Mouse (Mus musculus) frontal cortex, adult (tissue): ENCODE data around the gene Dok4.
"Not testable (repeated sequence)": the region's sequence is repeated elsewhere in the genome, so short reads cannot be mapped to it uniquely, and the experiment has no call there.

Experiments used
- ATAC-seq: cut with Nextera tagmentation; 2 replicates; pipeline ENCODE4 v1.9.2; 2017; ENCODE audit warnings: mild to moderate bottlenecking, moderate library complexity, mixed read lengths; ENCODE audit not compliant: low TSS enrichment

Dok4 gene

DNA sequence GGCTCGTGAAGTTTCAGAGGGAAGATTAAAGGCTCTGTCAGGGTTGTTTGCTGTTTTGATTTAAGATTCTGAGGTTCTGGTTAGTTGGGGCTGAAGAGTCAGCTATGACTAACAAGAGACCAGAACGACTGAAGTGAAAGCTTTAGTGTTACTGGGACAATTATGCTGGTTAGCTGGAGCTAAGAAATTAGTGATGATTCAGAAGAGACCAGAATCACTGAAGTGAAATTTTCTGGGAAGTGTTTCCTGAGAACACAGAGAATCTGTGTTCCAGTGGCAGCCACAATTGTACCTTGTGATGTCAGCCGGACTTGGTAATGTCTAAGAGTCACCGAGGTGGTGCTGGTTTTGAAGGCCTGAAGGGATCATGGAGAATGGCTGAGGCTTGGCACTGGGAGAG is 4.6 kb upstream of the Dok4 start:
- no peak for ATAC-seq

DNA sequence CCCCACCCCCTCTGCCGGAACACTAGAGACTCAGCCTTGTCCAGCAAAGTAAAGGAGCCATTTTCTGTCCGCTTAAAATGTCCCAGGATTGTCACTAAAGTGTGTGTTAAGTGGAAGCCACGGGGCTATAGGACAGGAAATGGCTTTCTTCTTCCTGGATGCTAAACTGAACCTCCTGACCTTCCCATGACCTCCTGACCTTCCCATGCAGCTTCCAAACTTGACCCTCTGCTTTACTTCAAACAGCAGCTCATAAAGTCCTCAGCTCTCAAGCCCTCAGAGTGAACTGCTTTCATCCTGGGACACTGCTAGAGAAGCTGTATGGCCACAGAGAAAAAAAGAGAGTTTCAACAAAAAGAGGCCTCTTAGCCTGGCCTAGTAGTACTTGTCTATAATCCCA is 690 bp upstream of the Dok4 start:
- ATAC-seq, result no peak

GRCm38 (mm10) chr8:94875871-94876150 is 319 bp downstream of the Dok4 start:
- no peak for ATAC-seq

DNA sequence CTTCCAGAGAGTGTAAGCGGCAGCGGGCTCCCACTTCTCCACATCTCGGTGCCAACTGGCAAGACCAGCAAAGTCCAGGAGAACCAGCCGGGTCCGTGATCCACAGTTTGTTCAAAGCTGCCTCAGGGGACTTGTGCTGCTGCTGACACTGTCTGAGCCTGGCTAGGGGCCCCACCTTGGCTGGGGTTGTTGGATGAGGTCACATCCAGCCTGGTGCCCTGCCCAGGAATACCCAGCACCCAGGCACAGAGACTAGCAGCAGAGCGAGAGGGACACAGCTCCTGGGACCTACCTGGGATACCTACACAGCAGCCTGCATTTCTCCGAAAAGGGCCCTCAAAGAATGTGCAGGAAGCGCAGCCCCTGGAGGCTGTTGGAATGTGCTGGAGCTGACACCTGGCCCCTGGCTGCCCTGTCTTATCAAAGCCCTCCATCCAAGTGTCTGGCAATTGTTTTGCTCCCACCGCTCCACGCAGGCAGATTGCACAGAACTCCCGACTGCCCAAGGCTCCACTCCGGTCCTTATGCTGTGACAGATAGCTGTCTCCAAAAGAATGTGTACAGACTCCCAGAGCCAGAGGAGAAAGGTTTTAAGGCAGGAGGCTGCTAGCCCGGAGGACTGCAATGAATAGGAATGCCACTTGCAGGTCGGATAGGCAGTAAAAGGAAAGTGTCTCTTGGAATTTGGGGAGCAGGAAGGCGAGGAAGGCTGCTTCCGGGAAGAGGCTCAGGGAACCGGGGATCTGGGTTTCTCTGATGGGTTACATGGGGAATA is 847 bp downstream of the Dok4 start:
- ATAC-seq, result no peak

DNA sequence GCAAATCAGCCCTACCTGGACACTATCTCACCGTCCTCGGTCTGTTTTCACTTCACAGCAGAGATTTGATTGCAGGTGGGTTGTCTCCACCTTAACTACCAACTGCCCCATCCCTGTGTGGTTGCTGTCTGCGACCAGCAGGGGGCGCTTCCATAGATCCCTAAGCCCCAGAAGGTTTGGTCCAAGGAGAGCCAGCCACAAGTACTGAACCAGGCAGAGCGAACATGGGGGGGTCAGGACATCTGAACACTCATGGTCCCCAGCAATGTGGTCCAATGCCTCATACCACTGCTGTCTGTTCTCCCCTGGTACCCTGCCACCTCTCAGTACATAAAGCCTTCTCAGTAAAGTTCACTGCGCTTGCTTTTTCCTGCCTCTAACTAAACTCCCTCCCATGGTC is 1.8 kb downstream of the Dok4 start:
- peak; percentile 57 for ATAC-seq

DNA sequence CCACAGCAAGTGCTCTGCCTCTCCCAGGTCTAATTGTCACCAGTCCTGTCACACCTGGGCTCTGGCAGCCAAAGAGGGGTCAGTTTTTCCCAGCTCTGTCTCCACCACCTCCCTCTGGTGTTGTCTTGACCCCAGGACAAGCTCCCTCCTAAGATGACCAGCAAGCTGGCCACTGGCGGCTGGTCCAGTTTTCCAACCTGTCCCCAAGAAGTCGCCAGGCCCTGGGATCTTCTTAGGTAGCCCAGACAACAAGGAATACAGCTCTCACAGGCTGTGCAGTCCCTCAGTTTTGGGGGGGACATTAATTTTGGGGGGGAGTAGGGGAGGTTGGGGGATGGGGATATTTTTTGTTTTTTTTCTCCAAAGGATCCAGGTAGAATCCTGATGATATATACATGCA is 3.6 kb downstream of the Dok4 start:
- ATAC-seq, result no peak

GRCm38 (mm10) chr8:94872156-94872555 is 4.0 kb downstream of the Dok4 start:
- no peak for ATAC-seq

DNA sequence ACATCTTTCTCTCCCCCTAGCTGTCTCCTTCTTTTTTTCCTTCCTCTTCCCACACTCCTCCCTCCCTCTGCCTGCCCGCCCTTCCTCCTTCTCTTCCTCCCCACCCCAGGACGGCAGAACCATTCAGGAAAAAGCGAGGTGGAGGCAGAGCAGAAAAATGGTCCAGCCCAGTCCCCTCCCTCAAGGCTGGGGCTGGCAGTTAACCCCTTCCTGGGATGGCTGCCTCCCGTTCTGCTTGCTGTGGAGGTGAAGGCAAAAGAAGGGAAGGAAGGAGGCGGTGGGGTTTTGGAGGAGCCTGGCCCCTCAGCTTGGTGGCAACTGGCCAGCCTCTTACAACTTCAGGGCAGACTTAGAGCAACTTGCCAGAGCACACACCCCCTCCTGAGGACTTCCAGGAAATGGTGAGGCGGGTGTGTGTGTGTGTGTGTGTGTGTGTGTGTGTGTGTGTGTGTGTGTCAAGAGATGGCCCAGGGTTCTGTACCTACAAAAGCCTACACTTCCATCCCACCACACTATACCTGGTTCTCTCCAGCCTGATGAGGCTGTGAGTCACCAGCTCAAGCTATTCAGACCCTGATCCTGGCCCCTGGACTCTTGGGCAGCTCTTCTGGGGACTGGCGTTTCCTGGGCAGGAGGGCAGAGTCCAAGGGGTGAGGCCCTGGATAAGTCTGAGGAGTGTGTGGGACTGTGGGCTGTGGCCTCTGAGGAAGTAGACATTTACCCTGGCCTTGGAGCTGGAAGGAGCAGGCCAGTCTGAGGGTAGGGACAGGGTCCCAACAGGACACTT is 4.8 kb downstream of the Dok4 start:
- peak; percentile 67 for ATAC-seq

DNA sequence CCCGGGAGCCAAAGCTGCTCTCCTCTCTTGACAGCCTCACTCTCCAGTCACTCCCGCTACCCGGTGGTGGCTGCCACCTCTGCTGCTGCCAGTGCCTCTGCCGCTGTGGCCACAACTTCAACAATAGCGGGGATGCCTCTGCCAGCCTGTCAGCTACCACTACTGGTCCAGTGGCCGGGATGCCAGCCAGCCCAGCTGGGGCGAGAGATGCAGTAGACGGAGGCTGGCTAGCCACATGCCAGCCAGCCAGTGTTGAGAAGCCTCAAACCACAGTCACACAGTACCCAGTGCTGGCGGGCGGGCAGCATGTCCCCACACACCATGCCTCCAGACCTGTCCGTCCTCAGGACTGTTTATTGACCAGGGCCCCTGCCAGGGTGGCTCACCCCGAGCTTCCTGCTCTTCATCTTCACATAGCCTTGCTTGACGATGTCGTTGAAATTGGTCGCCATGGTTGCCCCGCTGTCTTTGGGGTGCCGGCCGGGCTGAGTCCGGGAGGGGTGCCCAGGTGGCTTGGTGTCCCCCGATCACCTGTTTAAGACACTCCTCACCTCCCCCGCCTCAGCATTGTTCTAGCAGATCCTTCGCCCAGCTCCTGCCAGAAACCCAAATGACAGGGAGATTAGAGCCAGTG is 5.5 kb downstream of the Dok4 start:
- ATAC-seq, result peak; percentile 36

DNA sequence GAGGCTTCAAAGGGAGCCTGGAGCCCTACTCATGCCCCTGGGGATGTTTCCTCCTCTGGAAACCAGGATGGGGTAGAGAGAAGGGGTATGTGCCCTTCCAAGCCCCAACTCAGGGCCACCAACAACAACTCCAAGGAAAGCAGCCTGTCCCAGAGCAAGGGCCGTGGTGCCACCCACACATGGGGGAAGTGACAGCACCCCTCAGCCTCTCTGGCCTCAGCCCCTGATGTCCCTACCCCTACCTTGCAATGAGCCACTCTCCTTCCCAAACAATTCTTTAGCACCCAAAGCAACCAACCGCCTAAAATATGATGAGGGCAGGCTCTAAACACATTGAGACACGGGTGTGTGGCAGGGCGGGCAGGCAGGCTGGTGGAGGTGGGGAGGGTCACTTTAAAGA is 6.1 kb downstream of the Dok4 start:
- ATAC-seq, result no peak

DNA sequence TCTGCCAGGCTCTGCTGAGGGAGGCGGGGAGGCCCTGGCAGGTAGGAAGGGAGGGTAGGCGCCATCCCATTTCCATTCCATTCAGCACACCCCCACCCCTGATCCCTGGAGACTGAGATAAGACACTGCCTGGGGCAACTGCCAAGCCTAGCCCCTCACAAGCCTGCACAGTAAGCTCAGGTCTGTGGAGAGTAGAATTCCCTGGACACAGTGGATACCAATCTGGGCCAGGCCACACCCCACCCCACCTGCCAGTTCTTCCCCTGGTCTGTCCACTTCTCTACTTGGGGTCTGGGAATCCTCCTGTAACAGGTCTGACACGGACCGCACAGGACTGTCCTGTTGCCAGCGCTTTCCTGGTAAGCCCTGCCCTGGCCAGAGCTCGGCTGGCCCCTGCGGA is 7.0 kb downstream of the Dok4 start:
- no peak for ATAC-seq

GRCm38 (mm10) chr8:94866921-94867320 is 9.2 kb downstream of the Dok4 start:
- ATAC-seq, result no peak

DNA sequence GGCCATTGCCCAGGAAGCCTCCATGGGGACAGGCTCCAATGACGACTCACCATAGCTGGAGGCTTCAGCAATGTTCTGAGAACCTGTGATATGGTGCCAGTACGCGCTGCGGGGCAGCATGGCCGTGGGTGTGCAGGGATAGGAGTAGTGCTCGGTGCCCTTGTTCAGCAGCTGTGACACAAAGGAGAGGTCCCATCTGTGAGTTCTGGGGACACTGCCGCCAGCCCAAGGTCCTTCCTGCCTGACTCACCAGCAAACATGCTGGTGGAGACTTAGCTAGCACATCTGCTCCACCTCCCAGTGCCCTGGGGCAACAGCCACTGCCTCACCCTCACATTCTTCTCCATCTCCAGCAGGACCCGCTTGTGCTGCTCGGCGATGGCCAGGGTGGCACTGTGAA is 10.8 kb downstream of the Dok4 start:
- no peak for ATAC-seq

- no peak for ATAC-seq
Measured at GRCm38 (mm10) chr8:94863897-94864673, 12.0 kb downstream of the Dok4 start.

- no peak for ATAC-seq
Measured at GRCm38 (mm10) chr8:94862487-94863220, 13.5 kb downstream of the Dok4 start.

DNA sequence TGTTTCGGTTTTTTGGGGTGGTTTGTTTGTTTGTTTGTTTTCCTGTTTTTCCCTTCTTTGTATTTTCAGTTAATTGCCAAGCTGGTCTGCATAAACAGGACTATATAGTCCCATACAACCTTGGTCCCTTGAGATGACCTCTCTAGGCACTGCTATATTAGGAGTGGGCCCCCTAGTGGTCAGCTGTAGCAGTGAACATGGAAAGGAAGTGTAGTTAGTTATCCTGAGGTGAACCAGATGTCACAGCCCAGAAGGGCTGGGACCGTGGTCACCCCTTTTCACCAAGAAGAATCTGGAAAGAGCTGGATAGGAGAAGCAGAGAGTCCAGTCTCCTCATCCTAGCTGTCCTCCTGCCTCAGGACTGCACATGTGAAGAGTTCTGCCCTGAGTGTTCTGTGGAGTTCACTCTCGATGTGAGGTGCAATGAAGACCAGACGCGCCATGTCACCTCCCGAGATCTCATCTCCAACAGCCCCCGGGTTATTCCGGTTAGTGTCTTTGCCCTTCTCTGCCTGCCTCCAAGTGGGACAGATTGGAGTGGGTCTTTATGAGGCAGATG is 14.7 kb downstream of the Dok4 start:
- ATAC-seq, result no peak

DNA sequence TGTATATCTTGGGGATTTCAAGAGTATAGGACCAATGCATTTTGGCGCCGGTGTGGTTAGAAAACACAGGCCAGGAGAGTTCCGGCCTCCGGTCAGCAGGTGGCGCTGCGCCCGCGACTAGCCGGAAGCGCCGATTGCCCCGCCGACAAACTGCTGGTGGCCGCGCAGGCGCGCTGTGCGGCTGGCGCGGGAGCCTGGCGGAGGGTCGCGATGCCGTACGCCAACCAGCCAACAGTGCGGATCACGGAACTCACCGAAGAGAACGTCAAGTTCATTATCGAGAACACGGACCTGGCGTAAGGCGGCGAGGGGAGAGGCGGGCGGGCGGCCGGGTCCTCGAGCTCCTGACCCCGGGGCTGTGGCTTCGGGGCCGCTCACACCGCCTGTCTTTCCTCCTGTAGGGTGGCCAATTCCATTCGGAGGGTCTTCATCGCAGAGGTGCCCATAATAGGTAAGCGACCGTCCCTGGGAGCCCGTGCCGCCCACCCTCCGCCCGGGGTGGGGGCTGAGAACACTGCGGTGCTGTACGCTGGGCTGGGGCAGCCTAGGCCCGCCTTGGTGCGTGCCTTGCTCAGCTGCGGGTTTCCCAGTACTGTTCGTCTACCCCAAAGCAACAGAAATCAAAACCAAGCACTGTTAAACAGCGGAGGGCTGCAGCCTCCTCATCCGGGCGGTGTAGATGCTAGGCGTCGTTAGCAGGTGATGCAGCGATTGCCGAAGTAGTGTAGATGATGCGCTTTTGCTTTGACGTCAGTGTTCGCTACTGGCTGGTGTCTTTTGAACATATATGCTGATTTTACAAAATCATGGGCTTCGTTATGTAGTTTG is 18.6 kb downstream of the Dok4 start, which contains the start of gene Polr2c:
Gene Polr2c (plus strand): TSS at position 105 of the 828 bp plus-strand sequence.
- peak; percentile 81 for ATAC-seq

DNA sequence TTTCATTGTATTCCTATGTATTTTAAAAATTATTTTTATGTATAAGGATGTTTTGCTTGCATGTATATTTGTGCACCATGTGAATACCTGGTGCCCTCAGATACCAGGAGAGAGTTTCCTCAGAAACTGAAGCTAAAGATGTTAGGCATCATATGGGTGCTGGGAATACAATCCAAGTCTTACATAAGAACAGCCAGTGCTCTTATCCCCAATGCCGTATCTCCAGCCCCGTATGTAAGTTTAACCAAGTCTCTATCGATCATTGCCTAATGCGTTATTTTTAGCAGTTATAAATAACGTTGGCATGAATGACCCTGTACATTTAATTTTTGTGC is 19.2 kb downstream of the Dok4 start:
- peak; percentile 70 for ATAC-seq

- not testable (repeated sequence) for ATAC-seq
Measured at GRCm38 (mm10) chr8:94854761-94855160, 21.4 kb downstream of the Dok4 start.

- no peak for ATAC-seq
Measured at GRCm38 (mm10) chr8:94850049-94850448, 26.1 kb downstream of the Dok4 start.
